Mouse (Mus musculus): ENCODE results near the gene Lalba. TPM values are rescaled to one million over a fixed set of nuclear protein-coding genes. Genes with fewer than 3 reads are reported as not detected.

Lalba gene
- polyA plus RNA-seq, 1 experiment from 2014 or later, result not detected

GRCm38 (mm10) chr15:98491332-98491731 lies 8.8 kb upstream of the Lalba start:
- no peaks in the 10 kb centered on the region for H3K27me3 ChIP-seq (replicated peaks)
- ATAC-seq (ENCODE audit: insufficient number of reproducible peaks, low FRiP score), result no peak
- H3K9ac ChIP-seq, result no peak overlapping the region
- H3K27ac ChIP-seq (ENCODE audit: poor library complexity, severe bottlenecking), result no peak overlapping the region
- no peak overlapping the region for H3K4me2 ChIP-seq
- peaks cover 7% of the 10 kb centered on the region for H3K9me3 ChIP-seq (replicated peaks)
- 41% methylated on average over 2 of the region's 2 CpGs for WGBS
- no peaks in the 10 kb centered on the region for H3K36me3 ChIP-seq
- H3K4me1 ChIP-seq (replicated peaks), result no peaks in the 10 kb centered on the region
- H3K4me3 ChIP-seq, result no peak overlapping the region

GRCm38 (mm10) chr15:98486433-98487021 lies 4.0 kb upstream of the Lalba start:
- Histone ChIP-seq H3K36me3 (no peaks in the 10 kb centered on the region), H3K9me3 (replicated peaks) (peaks cover 7% of the 10 kb centered on the region), H3K4me1 (replicated peaks) (no peaks in the 10 kb centered on the region), H3K4me2 (no peak overlapping the region), H3K27ac (ENCODE audit: poor library complexity, severe bottlenecking) (no peak overlapping the region), H3K4me3 (no peak overlapping the region), H3K27me3 (replicated peaks) (no peaks in the 10 kb centered on the region), H3K9ac (no peak overlapping the region)
- ATAC-seq (ENCODE audit: insufficient number of reproducible peaks, low FRiP score), result no peak
- 90% methylated on average over 8 of the region's 8 CpGs for WGBS

GRCm38 (mm10) chr15:98483907-98484886 lies 1.7 kb upstream of the Lalba start:
- WGBS, result 74% methylated on average over 18 of the region's 18 CpGs
- H3K36me3 ChIP-seq, result no peaks in the 10 kb centered on the region
- peaks cover 7% of the 10 kb centered on the region for H3K9me3 ChIP-seq (replicated peaks)
- H3K4me3 ChIP-seq, result no peak overlapping the region
- no peak for ATAC-seq (ENCODE audit: insufficient number of reproducible peaks, low FRiP score)
- no peak overlapping the region for H3K4me2 ChIP-seq
- no peaks in the 10 kb centered on the region for H3K4me1 ChIP-seq (replicated peaks)
- H3K27me3 ChIP-seq (replicated peaks), result no peaks in the 10 kb centered on the region
- no peak overlapping the region for H3K27ac ChIP-seq (ENCODE audit: poor library complexity, severe bottlenecking)
- no peak overlapping the region for H3K9ac ChIP-seq

GRCm38 (mm10) chr15:98479568-98480102 lies 2.9 kb downstream of the Lalba start:
- 73% methylated on average over 7 of the region's 7 CpGs for WGBS
- no peak for ATAC-seq (ENCODE audit: insufficient number of reproducible peaks, low FRiP score)

GRCm38 (mm10) chr15:98476281-98476680 lies 6.2 kb downstream of the Lalba start:
- ATAC-seq (ENCODE audit: insufficient number of reproducible peaks, low FRiP score), result no peak
- WGBS, result 79% methylated on average over 5 of the region's 5 CpGs

More at GRCm38 (mm10) chr15:98479568-98480102, 2.9 kb downstream of the Lalba start:
- H3K4me1 ChIP-seq (replicated peaks), result no peaks in the 10 kb centered on the region
- H3K36me3 ChIP-seq, result no peaks in the 10 kb centered on the region
- H3K4me3 ChIP-seq, result no peak overlapping the region
- H3K27me3 ChIP-seq (replicated peaks), result no peaks in the 10 kb centered on the region
- H3K27ac ChIP-seq (ENCODE audit: poor library complexity, severe bottlenecking), result no peak overlapping the region
- H3K9me3 ChIP-seq (replicated peaks), result no peaks in the 10 kb centered on the region
- H3K4me2 ChIP-seq, result no peak overlapping the region
- no peak overlapping the region for H3K9ac ChIP-seq

GRCm38 (mm10) chr15:98475382-98475781 lies 7.1 kb downstream of the Lalba start:
- Histone ChIP-seq H3K4me2 (no peak overlapping the region), H3K36me3 (no peaks in the 10 kb centered on the region), H3K27me3 (replicated peaks) (peaks cover 10% of the 10 kb centered on the region), H3K9ac (no peak overlapping the region), H3K27ac (ENCODE audit: poor library complexity, severe bottlenecking) (no peak overlapping the region), H3K4me1 (replicated peaks) (no peaks in the 10 kb centered on the region), H3K9me3 (replicated peaks) (no peaks in the 10 kb centered on the region), H3K4me3 (no peak overlapping the region)
- 50% methylated on average over 10 of the region's 10 CpGs for WGBS
- no peak for ATAC-seq (ENCODE audit: insufficient number of reproducible peaks, low FRiP score)

More at GRCm38 (mm10) chr15:98476281-98476680, 6.2 kb downstream of the Lalba start:
- Histone ChIP-seq H3K4me3 (no peak overlapping the region), H3K27me3 (replicated peaks) (peaks cover 9% of the 10 kb centered on the region), H3K9ac (no peak overlapping the region), H3K4me1 (replicated peaks) (no peaks in the 10 kb centered on the region), H3K36me3 (no peaks in the 10 kb centered on the region), H3K9me3 (replicated peaks) (no peaks in the 10 kb centered on the region), H3K27ac (ENCODE audit: poor library complexity, severe bottlenecking) (no peak overlapping the region), H3K4me2 (no peak overlapping the region)

GRCm38 (mm10) chr15:98474958-98475357 lies 7.6 kb downstream of the Lalba start:
- no peaks in the 10 kb centered on the region for H3K36me3 ChIP-seq
- WGBS, result 79% methylated on average over 10 of the region's 10 CpGs
- H3K27ac ChIP-seq (ENCODE audit: poor library complexity, severe bottlenecking), result no peak overlapping the region
- ATAC-seq (ENCODE audit: insufficient number of reproducible peaks, low FRiP score), result no peak
- no peak overlapping the region for H3K4me3 ChIP-seq
- H3K9me3 ChIP-seq (replicated peaks), result no peaks in the 10 kb centered on the region
- no peaks in the 10 kb centered on the region for H3K4me1 ChIP-seq (replicated peaks)
- H3K9ac ChIP-seq, result no peak overlapping the region
- no peak overlapping the region for H3K4me2 ChIP-seq
- peaks cover 10% of the 10 kb centered on the region for H3K27me3 ChIP-seq (replicated peaks)

- Histone ChIP-seq H3K27ac (ENCODE audit: poor library complexity, severe bottlenecking) (no peak overlapping the region), H3K9ac (no peak overlapping the region), H3K4me1 (replicated peaks) (no peaks in the 10 kb centered on the region), H3K4me3 (no peak overlapping the region), H3K36me3 (no peaks in the 10 kb centered on the region), H3K27me3 (replicated peaks) (peaks cover 10% of the 10 kb centered on the region), H3K4me2 (no peak overlapping the region), H3K9me3 (replicated peaks) (0 out of 2 replicates have a peak, but pooled peaks cover 6% of the 10 kb centered on the region)
- no peak for ATAC-seq (ENCODE audit: insufficient number of reproducible peaks, low FRiP score)
- 83% methylated on average over 13 of the region's 13 CpGs for WGBS
Observed at GRCm38 (mm10) chr15:98471539-98471938, 11.0 kb downstream of the Lalba start.

GRCm38 (mm10) chr15:98469596-98469995 lies 12.9 kb downstream of the Lalba start, which contains the start of gene OR5BS1P:
Gene OR5BS1P, plus strand, starts transcription at chr15:98469896.
- 79% methylated on average over 4 of the region's 4 CpGs for WGBS
- H3K36me3 ChIP-seq, result no peaks in the 10 kb centered on the region
- no peak within 1 kb of the TSS for H3K27ac ChIP-seq (ENCODE audit: poor library complexity, severe bottlenecking)
- H3K9ac ChIP-seq, result no peak within 1 kb of the TSS
- peaks cover 15% of the 10 kb centered on the region for H3K27me3 ChIP-seq (replicated peaks)
- no peak for ATAC-seq (ENCODE audit: insufficient number of reproducible peaks, low FRiP score)
- no peaks in the 10 kb centered on the region for H3K4me1 ChIP-seq (replicated peaks)
- H3K4me3 ChIP-seq, result no peak within 1 kb of the TSS
- 0 out of 2 replicates have a peak, but pooled peaks cover 6% of the 10 kb centered on the region for H3K9me3 ChIP-seq (replicated peaks)
- H3K4me2 ChIP-seq, result no peak within 1 kb of the TSS

GRCm38 (mm10) chr15:98452288-98452687 lies 30.2 kb downstream of the Lalba start, which contains the start of gene Olfr281:
Gene Olfr281, plus strand, starts transcription at chr15:98452588.
- H3K27me3 ChIP-seq (replicated peaks), result peaks cover 5% of the 10 kb centered on the region; the same call in 1 of the 2 replicates
- H3K4me1 ChIP-seq (replicated peaks), result no peaks in the 10 kb centered on the region
- ATAC-seq (ENCODE audit: insufficient number of reproducible peaks, low FRiP score), result no peak
- H3K36me3 ChIP-seq, result no peaks in the 10 kb centered on the region
- no peak within 1 kb of the TSS for H3K4me3 ChIP-seq
- H3K9me3 ChIP-seq (replicated peaks), result no peaks in the 10 kb centered on the region
- no peak within 1 kb of the TSS for H3K4me2 ChIP-seq
- H3K9ac ChIP-seq, result no peak within 1 kb of the TSS
- 83% methylated on average over 7 of the region's 7 CpGs for WGBS
- H3K27ac ChIP-seq (ENCODE audit: poor library complexity, severe bottlenecking), result no peak within 1 kb of the TSS

GRCm38 (mm10) chr15:98448521-98448920 lies 34.0 kb downstream of the Lalba start:
- ATAC-seq (ENCODE audit: insufficient number of reproducible peaks, low FRiP score), result no peak
- no peaks in the 10 kb centered on the region for H3K4me1 ChIP-seq (replicated peaks)
- no peaks in the 10 kb centered on the region for H3K27me3 ChIP-seq (replicated peaks)
- H3K27ac ChIP-seq (ENCODE audit: poor library complexity, severe bottlenecking), result no peak overlapping the region
- no peak overlapping the region for H3K4me3 ChIP-seq
- H3K9me3 ChIP-seq (replicated peaks), result no peaks in the 10 kb centered on the region; the same call in 1 of the 2 replicates
- WGBS, result 51% methylated on average over 4 of the region's 4 CpGs
- no peaks in the 10 kb centered on the region for H3K36me3 ChIP-seq
- H3K4me2 ChIP-seq, result no peak overlapping the region
- no peak overlapping the region for H3K9ac ChIP-seq
